Mouse (Mus musculus) hindbrain, postnatal 0 days (tissue): ENCODE results near the gene Pknox2. TPM values are rescaled to one million over a fixed set of nuclear protein-coding genes. Genes with fewer than 3 reads are reported as not detected.

Experiments
- ATAC-seq: fragments of 200-750 bp; cut with Nextera tagmentation; 2 replicates; pipeline ENCODE4 v1.8.0; 2017; ENCODE audit warnings: mild to moderate bottlenecking, moderate TSS enrichment, moderate library complexity
- DNase-seq: peaks from one replicate; pipeline ENCODE4 v3.0.0-alpha.2; 2015; ENCODE audit warnings: low spot score
- H3K27ac ChIP-seq: fragments of 300-500 bp; sonication (generic); 2 replicates; pipeline ENCODE4 v1.5.1; 2014; ENCODE audit warnings: mild to moderate bottlenecking
- H3K27me3 ChIP-seq: fragments of 300-500 bp; sonication (generic); 2 replicates; pipeline ENCODE4 v1.6.1; 2014; ENCODE audit warnings: low read length, mixed read lengths; ENCODE audit not compliant: insufficient read depth
- H3K36me3 ChIP-seq: fragments of 300-500 bp; sonication (generic); 2 replicates; pipeline ENCODE4 v1.6.1; 2014; ENCODE audit warnings: low read length, mixed read lengths; ENCODE audit not compliant: insufficient read depth
- H3K4me1 ChIP-seq: fragments of 300-500 bp; sonication (generic); 2 replicates; pipeline ENCODE4 v1.6.1; 2014; ENCODE audit warnings: antibody characterized with exemption, low read length, mixed read lengths; ENCODE audit not compliant: insufficient read depth
- H3K4me2 ChIP-seq: fragments of 300-500 bp; sonication (generic); 2 replicates; pipeline ENCODE4 v1.6.1; 2014; ENCODE audit warnings: low read depth, mild to moderate bottlenecking, low read length, moderate library complexity, mixed read lengths
- H3K4me3 ChIP-seq: fragments of 300-500 bp; sonication (generic); 2 replicates; pipeline ENCODE4 v1.5.1; 2014; ENCODE audit warnings: low read length
- H3K9ac ChIP-seq: fragments of 300-500 bp; sonication (generic); replicated peaks from 2 replicates; pipeline ENCODE4 v1.6.1; 2014; ENCODE audit warnings: mild to moderate bottlenecking, low read length, moderate library complexity, mixed read lengths
- H3K9me3 ChIP-seq: fragments of 300-500 bp; sonication (generic); 2 replicates; pipeline ENCODE4 v1.6.1; 2016; ENCODE audit warnings: low read length, mixed read lengths
- CTCF ChIP-seq: IDR thresholded peaks from 2 replicates; pipeline ENCODE4 v1.5.1; 2016; ENCODE audit warnings: antibody characterized with exemption, control low read depth, low read depth
- WGBS: fragments of 180-500 bp; shearing (Covaris S2); extraction: QIAGEN DNeasy Blood & Tissue Kit; methylation state at CpG from one replicate; pipeline ENCODE4 v1.1.7; 2014; 5-methylcytosine and 5-hydroxymethylcytosine counted together
- polyA plus RNA-seq: library from polyadenylated mRNA; unstranded; fragments of >200 nt; fragmentation: Nextera tagmentation; extraction: Ambion mirVana; gene quantifications from 2 replicates; pipeline ENCODE4 v1.2.1, GENCODE M21; 2015
- total RNA-seq: library from RNA; depleted of rRNA; stranded (reverse); fragments of >200 nt; gene quantifications from 2 replicates; pipeline ENCODE4 v1.2.3, GENCODE M21; 2014; rRNA removed

Gene Pknox2
- total and polyA plus RNA-seq, 2 experiments from 2014 or later: 22.2 to 23.5 TPM

DNA sequence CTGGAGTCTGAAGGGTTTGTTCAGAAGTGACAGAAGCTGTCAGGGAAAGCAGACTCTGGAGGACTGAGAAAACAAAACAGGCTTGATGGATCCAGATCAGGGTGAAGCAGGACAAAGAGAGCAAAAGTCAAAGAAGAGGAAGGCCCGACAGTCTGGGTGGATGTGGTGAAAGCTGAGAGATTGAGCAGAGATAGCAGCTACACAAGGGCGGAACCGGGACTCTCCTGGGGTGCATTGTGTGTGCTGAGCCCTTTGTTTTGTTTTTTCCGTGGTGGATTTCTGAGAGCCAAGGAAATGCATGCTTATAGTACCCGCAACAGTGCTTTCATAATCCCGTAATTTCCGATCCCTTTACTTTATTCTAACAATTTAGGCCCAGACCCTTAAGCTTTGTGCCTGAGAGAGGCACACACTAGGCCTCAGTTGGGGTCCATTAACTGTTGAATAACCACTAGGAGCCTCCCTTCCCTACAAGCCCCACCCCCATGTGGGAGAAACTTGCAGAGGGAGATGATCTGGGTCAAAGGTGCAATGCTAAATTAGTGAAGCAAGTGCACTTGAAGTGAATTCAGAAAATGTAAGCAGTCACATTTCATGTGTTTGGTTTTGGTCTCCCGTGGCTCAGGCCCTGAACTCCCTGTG is 289.6 kb downstream of the Pknox2 start:
- ATAC-seq (no peak), DNase-seq (no peak)
- Histone ChIP-seq H3K27ac (peak overlapping the region; percentile 46; the same call in 1 of the 2 replicates), H3K9ac (no peak overlapping the region), H3K4me2 (no peak overlapping the region), H3K4me3 (no peak overlapping the region), H3K27me3 (no peaks in the 10 kb centered on the region), H3K36me3 (peaks cover 16% of the 10 kb centered on the region; the same call in 1 of the 2 replicates), H3K4me1 (no peaks in the 10 kb centered on the region), H3K9me3 (no peaks in the 10 kb centered on the region)
- TF ChIP-seq CTCF: no peak
- WGBS: 17% methylated on average over 8 of the region's 8 CpGs

- H3K9me3 ChIP-seq: no peaks in the 10 kb centered on the region
- H3K4me3 ChIP-seq: no peak overlapping the region
- no peak overlapping the region for H3K9ac ChIP-seq
- TF ChIP-seq CTCF: no peak
- no peak overlapping the region for H3K27ac ChIP-seq
- H3K4me1 ChIP-seq: no peaks in the 10 kb centered on the region
- H3K36me3 ChIP-seq: peaks cover 21% of the 10 kb centered on the region
- WGBS: 72% methylated on average over 2 of the region's 2 CpGs
- no peaks in the 10 kb centered on the region for H3K27me3 ChIP-seq
- DNase-seq: no peak
- no peak for ATAC-seq
- H3K4me2 ChIP-seq: no peak overlapping the region
These were observed 290.9 kb downstream of the Pknox2 start for GRCm38 (mm10) chr9:36856351-36856750.

DNA sequence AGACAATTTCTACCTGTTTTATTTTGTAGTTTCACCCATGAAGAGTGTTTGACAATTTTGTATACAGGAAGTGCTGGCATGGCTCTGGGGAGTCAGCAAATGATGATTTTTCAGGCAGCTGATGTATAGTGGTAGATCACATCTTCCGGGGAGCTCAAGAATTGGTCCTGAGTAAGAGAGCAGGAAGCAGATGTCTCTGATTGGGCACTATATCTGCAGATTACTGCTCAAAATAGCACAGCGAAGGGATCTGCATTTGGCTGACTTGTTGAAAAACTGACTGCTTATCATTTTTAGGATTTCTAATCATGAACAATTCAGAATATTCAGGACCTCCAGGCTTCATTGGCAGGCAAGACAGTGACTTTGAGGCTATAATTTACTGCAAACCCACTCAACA is 295.0 kb downstream of the Pknox2 start:
- H3K4me2 ChIP-seq: no peak overlapping the region
- ATAC-seq (no peak), DNase-seq (no peak)
- H3K4me3 ChIP-seq: no peak overlapping the region
- TF ChIP-seq CTCF: no peak
- no peak overlapping the region for H3K9ac ChIP-seq
- H3K27me3 ChIP-seq: no peaks in the 10 kb centered on the region
- 91% methylated on average over 2 of the region's 2 CpGs for WGBS
- peaks cover 36% of the 10 kb centered on the region for H3K36me3 ChIP-seq
- no peak overlapping the region for H3K27ac ChIP-seq
- H3K9me3 ChIP-seq: no peaks in the 10 kb centered on the region
- H3K4me1 ChIP-seq: no peaks in the 10 kb centered on the region

DNA sequence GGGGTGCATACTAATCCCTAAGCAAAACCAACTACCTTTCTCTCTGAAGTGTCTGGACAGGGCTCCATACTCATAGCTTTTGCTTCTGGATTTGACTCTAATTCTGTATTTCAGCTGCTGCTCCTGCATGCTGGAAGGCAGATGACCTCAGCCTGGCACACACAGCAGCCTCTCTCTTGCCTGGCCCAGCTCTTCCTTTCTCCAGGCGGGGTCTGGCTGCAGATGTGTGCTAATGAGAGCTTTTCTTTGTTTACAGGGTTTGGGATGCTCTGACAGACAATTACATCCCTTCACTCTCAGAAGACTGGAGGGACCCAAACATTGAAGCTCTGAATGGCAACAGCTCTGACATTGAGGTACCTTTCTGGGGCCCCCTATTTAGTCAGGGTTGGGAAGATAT is 297.1 kb downstream of the Pknox2 start:
- no peaks in the 10 kb centered on the region for H3K9me3 ChIP-seq
- H3K9ac ChIP-seq: no peak overlapping the region
- no peak overlapping the region for H3K27ac ChIP-seq
- peaks cover 43% of the 10 kb centered on the region for H3K36me3 ChIP-seq
- no peak for TF ChIP-seq CTCF
- no peak overlapping the region for H3K4me3 ChIP-seq
- DNase-seq: peak; percentile 13
- no peak overlapping the region for H3K4me2 ChIP-seq
- 60% methylated on average over 1 of the region's 1 CpGs for WGBS
- no peaks in the 10 kb centered on the region for H3K4me1 ChIP-seq
- ATAC-seq: peak; percentile 79; the same call in 1 of the 2 replicates
- H3K27me3 ChIP-seq: no peaks in the 10 kb centered on the region

- Histone ChIP-seq H3K4me2 (no peak overlapping the region), H3K27me3 (no peaks in the 10 kb centered on the region), H3K9ac (no peak overlapping the region), H3K36me3 (peaks cover 56% of the 10 kb centered on the region), H3K27ac (no peak overlapping the region), H3K9me3 (no peaks in the 10 kb centered on the region), H3K4me1 (no peaks in the 10 kb centered on the region), H3K4me3 (no peak overlapping the region)
- 86% methylated on average over 2 of the region's 2 CpGs for WGBS
- DNase-seq (no peak), ATAC-seq (no peak)
- no peak for TF ChIP-seq CTCF
These were observed 298.5 kb downstream of the Pknox2 start for GRCm38 (mm10) chr9:36848661-36849060.

GRCm38 (mm10) chr9:36846346-36846745 is 300.9 kb downstream of the Pknox2 start:
- peaks cover 48% of the 10 kb centered on the region for H3K36me3 ChIP-seq
- no peak overlapping the region for H3K4me3 ChIP-seq
- H3K27ac ChIP-seq: no peak overlapping the region
- TF ChIP-seq CTCF: no peak
- WGBS: 44% methylated on average over 4 of the region's 4 CpGs
- no peaks in the 10 kb centered on the region for H3K27me3 ChIP-seq
- no peak overlapping the region for H3K4me2 ChIP-seq
- no peaks in the 10 kb centered on the region for H3K4me1 ChIP-seq
- H3K9me3 ChIP-seq: no peaks in the 10 kb centered on the region
- no peak overlapping the region for H3K9ac ChIP-seq
- no peak for DNase-seq
- no peak for ATAC-seq

Other genes starting within 250 kb of the Pknox2 start
- 6.0 and 6.3 TPM in 2 replicates for gene Tmem218, start 60.8 kb upstream of the Pknox2 start, total RNA-seq
- gene Tmem218, start 60.8 kb upstream of the Pknox2 start, polyA plus RNA-seq: 11.4 and 13.3 TPM in 2 replicates
- 2.6 and 4.7 TPM in 2 replicates for gene Slc37a2, start 108.3 kb upstream of the Pknox2 start, total RNA-seq
- gene Slc37a2, start 108.3 kb upstream of the Pknox2 start, polyA plus RNA-seq: 2.4 and 3.4 TPM in 2 replicates
- gene Ccdc15, start 201.0 kb upstream of the Pknox2 start, total RNA-seq: 5.5 and 6.9 TPM in 2 replicates
- gene Ccdc15, start 201.0 kb upstream of the Pknox2 start, polyA plus RNA-seq: 7.1 and 7.4 TPM in 2 replicates
- gene Hepacam, start 219.9 kb upstream of the Pknox2 start, total RNA-seq: 40.5 and 45.9 TPM in 2 replicates
- 69.2 and 74.4 TPM in 2 replicates for gene Hepacam, start 219.9 kb upstream of the Pknox2 start, polyA plus RNA-seq